Mouse (Mus musculus): ENCODE data around the gene Vps9d1.

Vps9d1 gene

DNA sequence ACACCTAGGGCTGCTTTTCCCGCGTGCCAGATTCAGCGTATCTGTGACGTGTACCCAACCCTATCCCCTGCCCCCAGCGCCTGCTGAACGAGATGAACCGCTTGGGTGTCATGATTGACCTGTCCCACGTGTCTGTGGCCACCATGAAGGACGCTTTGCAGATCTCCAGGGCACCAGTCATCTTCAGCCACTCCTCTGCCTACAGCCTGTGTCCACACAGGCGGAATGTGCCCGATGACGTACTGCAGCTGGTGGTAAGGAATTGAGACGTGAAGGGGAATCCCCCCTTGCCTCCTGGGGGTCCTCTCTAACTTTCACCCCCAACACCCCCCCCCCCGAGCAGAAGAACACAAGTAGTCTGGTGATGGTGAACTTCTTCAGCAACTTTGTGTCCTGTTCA is 54.3 kb downstream of the Vps9d1 start:
- TF ChIP-seq GATA4 (IDR thresholded peaks at IDR 0.05; ENCODE audit: insufficient replicate concordance, low read length) = no peak

GRCm38 (mm10) chr8:123193771-123194170 is 60.4 kb downstream of the Vps9d1 start:
- TF ChIP-seq GATA4 (IDR thresholded peaks at IDR 0.05; ENCODE audit: insufficient replicate concordance, low read length) = no peak
